ENCODE assay signal across 19 mouse cellular contexts in genomic region chr1:177711000-177711399, GRCm38 (mm10). TPM values are rescaled to one million over a fixed set of nuclear protein-coding genes. Genes with fewer than 3 reads are reported as not detected.
DNase-seq lines count a peak whose midpoint lies in the region; ATAC-seq and TF ChIP-seq lines count a peak whose summit lies in the region.
"Had no signal": no experiment of that assay in that cellular context is flagged by ENCODE, and none has a peak within 500 bp of the region (broad histone marks: within the 10 kb centered on the region; RNA-seq: fewer than 3 reads in every experiment).

No protein-coding gene starts in this region.

- peak; percentile 21; the same call in 1 of the 2 replicates for ATAC-seq in lung, embryonic 16.5 days (ENCODE audit: low read depth)
- 0 out of 2 replicates have a peak, but pooled peaks have one; percentile 3 for ATAC-seq in stomach, embryonic 16.5 days (ENCODE audit: insufficient read depth, low FRiP score)
- ATAC-seq: activated CD4-positive, CD25-positive, alpha-beta regulatory T cell, adult 4 months had no signal

- H3K36me3 ChIP-seq in lung, embryonic 16.5 days (ENCODE audit: control insufficient read depth, insufficient read depth, low read length), result no peaks in the 10 kb centered on the region
- H3K36me3 ChIP-seq in stomach, embryonic 16.5 days (ENCODE audit: control insufficient read depth, insufficient read depth, low read length), result no peaks in the 10 kb centered on the region
- H3K36me3 ChIP-seq: hindbrain, embryonic 10.5 days; midbrain, embryonic 12.5 days; neural tube, embryonic 12.5 days had no signal

- DNase-seq in lung, postnatal 14 days, result no peak
- peak; percentile 59 for DNase-seq in lung, postnatal 36 days
- DNase-seq in natural killer cell, adult 2 months (ENCODE audit: low spot score in 2 of 2), result no peak
- no peak for DNase-seq in cerebellum, postnatal 25 days
- DNase-seq in yolk sac, embryonic 10.5 days (ENCODE audit: low spot score), result no peak
- DNase-seq: cerebellum, adult 11 months; gastrocnemius, postnatal 14 days; kidney, adult 11 months had no signal

- 43% methylated on average over 2 of the region's 2 CpGs for WGBS in lung, embryonic 16.5 days
- 66% methylated on average over 2 of the region's 2 CpGs for WGBS in stomach, embryonic 16.5 days

- H3K27me3 ChIP-seq in lung, embryonic 16.5 days (ENCODE audit: control insufficient read depth, insufficient read depth, low read depth, low read length), result no peaks in the 10 kb centered on the region
- no peaks in the 10 kb centered on the region for H3K27me3 ChIP-seq in stomach, embryonic 16.5 days (ENCODE audit: control insufficient read depth, insufficient read depth, low read length)
- H3K27me3 ChIP-seq: limb, embryonic 13.5 days; midbrain, embryonic 12.5 days; neural tube, embryonic 12.5 days had no signal

- TF ChIP-seq CTCF in embryonic fibroblast, embryonic 13.5 days (IDR thresholded peaks at IDR 0.05; ENCODE audit: borderline replicate concordance, insufficient read depth, low read length), result no peak

- no peaks in the 10 kb centered on the region for H3K9me3 ChIP-seq in lung, embryonic 16.5 days (ENCODE audit: control insufficient read depth, low read length)
- peaks cover 4% of the 10 kb centered on the region; the same call in 1 of the 2 replicates for H3K9me3 ChIP-seq in stomach, embryonic 16.5 days (replicated peaks; ENCODE audit: control insufficient read depth, low read length)

- H3K9ac ChIP-seq in lung, embryonic 16.5 days (ENCODE audit: low read length), result no peak overlapping the region
- no peak overlapping the region for H3K9ac ChIP-seq in stomach, embryonic 16.5 days (ENCODE audit: low read length)
- H3K9ac ChIP-seq: limb, embryonic 13.5 days; midbrain, embryonic 12.5 days; neural tube, embryonic 12.5 days had no signal

- peaks cover 2% of the 10 kb centered on the region; the same call in 1 of the 2 replicates for H3K4me1 ChIP-seq in lung, embryonic 16.5 days (replicated peaks; ENCODE audit: control insufficient read depth, insufficient read depth, low read length)
- H3K4me1 ChIP-seq in embryonic fibroblast, embryonic 13.5 days (ENCODE audit: control insufficient read depth, insufficient read depth, low read length), result peaks cover 5% of the 10 kb centered on the region
- 0 out of 2 replicates have a peak, but pooled peaks cover 3% of the 10 kb centered on the region for H3K4me1 ChIP-seq in stomach, embryonic 16.5 days (ENCODE audit: control insufficient read depth, insufficient read depth, low read length)
- H3K4me1 ChIP-seq: hindbrain, embryonic 10.5 days; midbrain, embryonic 12.5 days; neural tube, embryonic 12.5 days had no signal

- H3K27ac ChIP-seq in lung, embryonic 16.5 days (ENCODE audit: low read length), result no peak overlapping the region
- H3K27ac ChIP-seq in embryonic fibroblast, embryonic 13.5 days (ENCODE audit: insufficient read depth, low read length), result peak overlapping the region; percentile 38
- peak overlapping the region; percentile 77 for H3K27ac ChIP-seq in stomach, embryonic 16.5 days (ENCODE audit: low read length)
- H3K27ac ChIP-seq: hindbrain, embryonic 10.5 days; left cerebral cortex, adult 2 months; limb, embryonic 13.5 days; midbrain, embryonic 12.5 days; neural tube, embryonic 12.5 days had no signal

- H3K4me3 ChIP-seq in lung, embryonic 16.5 days (ENCODE audit: low read length), result no peak overlapping the region
- H3K4me3 ChIP-seq in embryonic fibroblast, embryonic 13.5 days (ENCODE audit: insufficient read depth, low read length), result no peak overlapping the region
- H3K4me3 ChIP-seq in stomach, embryonic 16.5 days (replicated peaks; ENCODE audit: low read length), result no peak overlapping the region
- H3K4me3 ChIP-seq: erythroblast, embryonic 14.5 days; hindbrain, embryonic 10.5 days; left cerebral cortex, adult 2 months; limb, embryonic 13.5 days; midbrain, embryonic 12.5 days; neural tube, embryonic 12.5 days had no signal

- H3K4me2 ChIP-seq in lung, embryonic 16.5 days (ENCODE audit: low read depth, low read length), result no peak overlapping the region
- no peak overlapping the region for H3K4me2 ChIP-seq in stomach, embryonic 16.5 days (ENCODE audit: low read depth, low read length)
- H3K4me2 ChIP-seq: limb, embryonic 13.5 days; midbrain, embryonic 12.5 days; neural tube, embryonic 12.5 days had no signal

- no peak for TF ChIP-seq POLR2A in embryonic fibroblast, embryonic 13.5 days (IDR thresholded peaks at IDR 0.05; ENCODE audit: low read depth, low read length)

RNA-seq across cellular contexts. Expression of gene 1700016C15Rik, which starts 18.6 kb away (rescaled TPM):
- polyA plus RNA-seq in lung, embryonic 16.5 days (2015; fragmentation: Nextera tagmentation; extraction: Ambion mirVana), result 0.41 and 1.3 TPM in 2 replicates
- not detected in 2 replicates for polyA plus RNA-seq in embryonic fibroblast, embryonic 13.5 days (2011; ENCODE audit: insufficient read length, low read depth, missing spikeins)
- 0.25 and 0.52 TPM in 2 replicates for polyA plus RNA-seq in stomach, embryonic 16.5 days (2015; fragmentation: Nextera tagmentation; extraction: Ambion mirVana)
- polyA plus RNA-seq: erythroblast, embryonic 14.5 days; heart, embryonic 14.5 days; hindbrain, embryonic 10.5 days; limb, embryonic 13.5 days; midbrain, embryonic 12.5 days had no signal
